Mouse (Mus musculus) forebrain, embryonic 16.5 days (tissue): ENCODE measurements around the gene Arl1. TPM values are rescaled to one million over a fixed set of nuclear protein-coding genes. Genes with fewer than 3 reads are reported as not detected.
"Not testable (repeated sequence)": the region's sequence is repeated elsewhere in the genome, so short reads cannot be mapped to it uniquely, and the experiment has no call there.

Experiments
- ATAC-seq: fragments of 200-750 bp; cut with Nextera tagmentation; 2 replicates; pipeline ENCODE4 v1.8.0; 2017; ENCODE audit warnings: mild to moderate bottlenecking, moderate library complexity
- H3K27ac ChIP-seq: fragments of 300-500 bp; sonication (generic); 2 replicates; pipeline ENCODE4 v1.5.1; 2014; ENCODE audit warnings: low read length, control low read depth
- H3K27me3 ChIP-seq: fragments of 300-500 bp; sonication (generic); replicated peaks from 2 replicates; pipeline ENCODE4 v1.6.1; 2014; ENCODE audit warnings: low read length; ENCODE audit not compliant: control insufficient read depth, insufficient read depth
- H3K36me3 ChIP-seq: fragments of 300-500 bp; sonication (generic); 2 replicates; pipeline ENCODE4 v1.6.1; 2014; ENCODE audit not compliant: control insufficient read depth, insufficient read depth
- H3K4me1 ChIP-seq: fragments of 300-500 bp; sonication (generic); replicated peaks from 2 replicates; pipeline ENCODE4 v1.6.1; 2014; ENCODE audit warnings: low read length; ENCODE audit not compliant: control insufficient read depth, insufficient read depth
- H3K4me2 ChIP-seq: fragments of 300-500 bp; sonication (generic); 2 replicates; pipeline ENCODE4 v1.6.1; 2014; ENCODE audit warnings: mild to moderate bottlenecking, low read length, control low read depth
- H3K4me3 ChIP-seq: fragments of 300-500 bp; sonication (generic); replicated peaks from 2 replicates; pipeline ENCODE4 v1.5.1; 2014; ENCODE audit warnings: mild to moderate bottlenecking, low read length, control low read depth
- H3K9ac ChIP-seq: fragments of 300-500 bp; sonication (generic); replicated peaks from 2 replicates; pipeline ENCODE4 v1.6.1; 2014; ENCODE audit warnings: low read depth, low read length, control low read depth
- H3K9me3 ChIP-seq: fragments of 300-500 bp; sonication (generic); 2 replicates; pipeline ENCODE4 v1.6.1; 2016; ENCODE audit warnings: low read length; ENCODE audit not compliant: control insufficient read depth
- WGBS: fragments of 180-500 bp; shearing (Covaris S2); extraction: QIAGEN DNeasy Blood & Tissue Kit; methylation state at CpG from one replicate; pipeline ENCODE4 v1.1.7; 2014; 5-methylcytosine and 5-hydroxymethylcytosine counted together
- polyA plus RNA-seq: library from polyadenylated mRNA; unstranded; fragments of >200 nt; fragmentation: Nextera tagmentation; extraction: Ambion mirVana; gene quantifications from 2 replicates; pipeline ENCODE4 v1.2.1, GENCODE M21; 2015

Arl1 gene
- polyA plus RNA-seq, 1 experiment from 2014 or later: 157 TPM

- Histone ChIP-seq H3K27ac (no peak overlapping the region), H3K4me1 (no peaks in the 10 kb centered on the region), H3K9ac (no peak overlapping the region), H3K27me3 (no peaks in the 10 kb centered on the region), H3K36me3 (peaks cover 23% of the 10 kb centered on the region), H3K4me3 (no peak overlapping the region), H3K9me3 (no peaks in the 10 kb centered on the region), H3K4me2 (no peak overlapping the region)
- WGBS: 95% methylated on average over 1 of the region's 1 CpGs
- ATAC-seq: no peak
These were observed 9.2 kb downstream of the Arl1 start for GRCm38 (mm10) chr10:88739818-88740217.

DNA sequence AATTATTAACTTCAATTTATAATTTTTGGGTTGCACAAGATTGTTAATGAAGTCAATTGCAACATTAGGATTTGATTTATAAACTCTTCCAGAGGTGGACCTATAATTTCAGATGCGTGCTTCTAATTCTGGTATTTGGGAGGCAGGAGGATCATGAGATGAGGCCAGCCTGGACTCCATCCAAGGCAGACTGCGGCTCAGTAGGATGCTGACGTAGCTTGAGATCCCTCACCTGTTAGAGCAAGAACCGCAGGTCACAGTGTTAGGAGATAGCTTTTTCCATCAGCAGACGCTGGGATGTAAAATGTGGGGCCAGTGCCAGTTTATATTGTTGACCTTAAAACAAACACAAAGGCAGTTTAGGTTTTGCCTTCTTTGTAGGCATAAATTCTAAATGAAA is 10.1 kb downstream of the Arl1 start:
- 87% methylated on average over 5 of the region's 5 CpGs for WGBS
- no peaks in the 10 kb centered on the region for H3K4me1 ChIP-seq
- H3K9me3 ChIP-seq: no peaks in the 10 kb centered on the region
- no peak overlapping the region for H3K4me2 ChIP-seq
- no peak for ATAC-seq
- no peak overlapping the region for H3K4me3 ChIP-seq
- no peak overlapping the region for H3K27ac ChIP-seq
- peaks cover 24% of the 10 kb centered on the region for H3K36me3 ChIP-seq
- H3K9ac ChIP-seq: no peak overlapping the region
- no peaks in the 10 kb centered on the region for H3K27me3 ChIP-seq

DNA sequence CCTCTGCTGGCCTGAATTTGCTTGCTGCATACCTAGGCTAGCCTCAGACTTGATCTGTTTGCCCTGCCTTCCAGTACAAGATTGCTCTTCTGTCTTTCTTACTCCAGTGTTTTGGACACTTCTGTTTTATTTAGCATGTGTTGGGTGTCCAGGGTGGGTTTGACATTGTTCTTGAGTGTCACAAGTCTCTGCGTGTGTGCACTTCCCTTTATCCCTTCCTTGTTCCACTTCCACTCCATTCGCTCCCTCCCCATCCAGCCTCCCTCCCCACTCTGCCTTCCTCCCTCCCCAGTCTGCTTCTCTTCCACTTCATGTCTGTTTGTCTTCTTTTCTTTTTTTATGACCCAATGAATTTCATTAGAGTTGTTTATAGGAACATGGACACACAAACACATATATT is 10.8 kb downstream of the Arl1 start:
- H3K36me3 ChIP-seq: peaks cover 24% of the 10 kb centered on the region
- no peak for ATAC-seq
- WGBS: 87% methylated on average over 2 of the region's 2 CpGs
- no peaks in the 10 kb centered on the region for H3K4me1 ChIP-seq
- H3K9me3 ChIP-seq: no peaks in the 10 kb centered on the region
- H3K4me2 ChIP-seq: no peak overlapping the region
- no peak overlapping the region for H3K4me3 ChIP-seq
- H3K27me3 ChIP-seq: no peaks in the 10 kb centered on the region
- no peak overlapping the region for H3K27ac ChIP-seq
- no peak overlapping the region for H3K9ac ChIP-seq

- Histone ChIP-seq H3K36me3 (peaks cover 25% of the 10 kb centered on the region), H3K9me3 (no peaks in the 10 kb centered on the region), H3K4me2 (no peak overlapping the region), H3K27ac (no peak overlapping the region), H3K4me1 (no peaks in the 10 kb centered on the region), H3K27me3 (no peaks in the 10 kb centered on the region), H3K4me3 (no peak overlapping the region), H3K9ac (no peak overlapping the region)
- WGBS: 90% methylated on average over 13 of the region's 13 CpGs
- no peak for ATAC-seq
These were observed 31.0 kb downstream of the Arl1 start for GRCm38 (mm10) chr10:88761524-88762212.

DNA sequence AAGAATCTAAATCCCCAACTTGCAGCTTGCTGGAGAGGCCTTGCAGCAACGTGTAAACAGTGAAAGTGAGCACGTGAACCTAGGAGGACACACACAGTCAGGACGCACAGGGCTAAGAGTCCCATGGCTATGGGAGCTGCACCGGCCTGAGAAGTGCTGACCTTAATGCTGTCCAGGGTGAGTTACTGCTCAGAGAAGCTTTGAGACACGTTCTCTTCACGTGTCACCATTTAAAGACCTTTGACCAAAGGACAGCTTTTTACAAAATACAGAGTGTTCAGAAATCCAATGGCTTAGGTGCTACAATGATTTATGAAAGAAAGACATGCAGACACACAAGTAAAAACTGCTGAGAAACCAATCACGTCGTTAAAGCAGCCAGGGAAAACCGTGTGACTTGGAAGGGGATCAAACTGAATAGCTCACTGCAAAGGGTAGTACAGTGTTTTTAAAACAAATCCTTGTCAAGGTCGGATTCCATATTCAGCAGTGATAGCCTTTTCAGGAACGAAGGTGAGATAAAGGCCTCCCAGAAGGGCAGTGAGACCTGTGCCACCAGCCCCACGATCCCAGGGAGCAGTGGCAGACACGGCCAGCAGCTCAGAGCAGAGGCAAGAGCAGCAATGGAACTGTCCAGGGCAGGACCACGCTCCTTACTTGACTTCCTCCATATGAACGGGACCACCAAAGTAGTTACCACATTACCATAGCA is 34.9 kb downstream of the Arl1 start:
- WGBS: 91% methylated on average over 15 of the region's 15 CpGs
- no peak overlapping the region for H3K9ac ChIP-seq
- H3K4me1 ChIP-seq: no peaks in the 10 kb centered on the region
- no peak for ATAC-seq
- no peak overlapping the region for H3K27ac ChIP-seq
- no peak overlapping the region for H3K4me3 ChIP-seq
- H3K4me2 ChIP-seq: no peak overlapping the region
- H3K36me3 ChIP-seq: peaks cover 24% of the 10 kb centered on the region
- H3K9me3 ChIP-seq: no peaks in the 10 kb centered on the region
- H3K27me3 ChIP-seq: no peaks in the 10 kb centered on the region

DNA sequence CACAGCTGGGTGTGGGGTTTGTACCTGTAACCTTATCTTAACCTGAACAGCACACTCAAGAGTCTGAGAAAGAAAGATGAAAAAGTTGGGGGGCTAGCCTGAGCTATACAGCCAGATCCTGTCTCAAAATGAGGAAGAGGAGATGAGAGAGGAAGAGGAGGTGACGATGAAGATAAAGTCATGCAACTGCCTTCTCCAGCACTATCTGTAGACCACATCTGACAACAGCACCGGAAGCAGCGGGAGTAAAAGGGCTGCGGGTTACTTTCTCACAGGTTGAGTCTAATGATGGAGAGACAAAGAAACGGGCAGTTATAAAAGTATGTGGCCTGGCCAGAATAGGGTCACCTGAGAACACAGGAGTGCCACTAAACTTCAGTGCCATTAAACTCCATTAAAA is 38.3 kb downstream of the Arl1 start:
- Histone ChIP-seq H3K4me1 (no peaks in the 10 kb centered on the region), H3K4me2 (no peak overlapping the region), H3K36me3 (peaks cover 23% of the 10 kb centered on the region), H3K9ac (no peak overlapping the region), H3K27me3 (no peaks in the 10 kb centered on the region), H3K27ac (no peak overlapping the region), H3K4me3 (no peak overlapping the region), H3K9me3 (no peaks in the 10 kb centered on the region)
- 96% methylated on average over 5 of the region's 5 CpGs for WGBS
- no peak for ATAC-seq

DNA sequence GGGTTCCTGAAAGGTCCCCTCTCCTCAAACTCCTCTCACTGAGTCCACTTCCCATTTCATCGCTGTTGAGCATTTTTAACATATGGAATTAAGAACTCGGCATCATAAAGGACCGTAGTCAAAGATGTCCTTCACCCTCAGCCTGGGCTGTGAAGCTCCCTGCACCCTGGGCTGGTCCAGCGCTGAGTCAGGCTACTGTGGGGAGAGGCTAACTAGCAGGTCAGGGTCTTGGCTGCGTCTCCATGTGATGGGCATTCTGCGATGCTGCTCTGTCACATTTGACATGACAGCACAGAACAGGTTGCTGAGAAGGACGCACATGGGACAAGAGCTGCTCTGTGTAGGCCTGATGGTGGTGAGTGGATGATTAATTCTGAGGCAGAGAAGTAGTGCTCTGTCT is 39.0 kb downstream of the Arl1 start:
- H3K27ac ChIP-seq: no peak overlapping the region
- 97% methylated on average over 7 of the region's 7 CpGs for WGBS
- H3K4me3 ChIP-seq: no peak overlapping the region
- H3K36me3 ChIP-seq: peaks cover 22% of the 10 kb centered on the region
- H3K4me2 ChIP-seq: no peak overlapping the region
- H3K9me3 ChIP-seq: no peaks in the 10 kb centered on the region
- no peak for ATAC-seq
- H3K9ac ChIP-seq: no peak overlapping the region
- H3K4me1 ChIP-seq: no peaks in the 10 kb centered on the region
- no peaks in the 10 kb centered on the region for H3K27me3 ChIP-seq

DNA sequence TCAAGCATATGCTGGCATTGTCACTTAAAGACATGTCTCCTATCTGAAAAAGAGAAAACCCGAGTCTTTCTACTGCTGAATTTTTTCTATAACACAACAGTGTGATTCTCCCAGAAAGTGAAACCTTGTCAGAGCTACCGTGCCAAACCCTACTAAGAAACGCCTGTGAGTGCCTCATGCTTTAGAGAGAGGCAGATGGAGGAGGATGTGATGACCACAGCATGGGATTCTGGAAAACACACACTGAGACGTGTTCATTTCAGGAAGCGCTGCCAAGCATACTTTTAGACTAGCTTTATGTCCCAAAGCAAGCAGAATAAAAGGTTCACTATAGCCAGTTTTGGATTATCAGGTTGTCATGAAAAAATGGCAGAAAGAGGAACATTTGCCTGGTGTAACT is 42.3 kb downstream of the Arl1 start:
- 78% methylated on average over 5 of the region's 5 CpGs for WGBS
- not testable (repeated sequence) for H3K27ac ChIP-seq, ATAC-seq, H3K4me2 ChIP-seq, H3K4me1 ChIP-seq, H3K4me3 ChIP-seq, H3K27me3 ChIP-seq, H3K9me3 ChIP-seq, H3K9ac ChIP-seq
- peaks cover 13% of the 10 kb centered on the region for H3K36me3 ChIP-seq

DNA sequence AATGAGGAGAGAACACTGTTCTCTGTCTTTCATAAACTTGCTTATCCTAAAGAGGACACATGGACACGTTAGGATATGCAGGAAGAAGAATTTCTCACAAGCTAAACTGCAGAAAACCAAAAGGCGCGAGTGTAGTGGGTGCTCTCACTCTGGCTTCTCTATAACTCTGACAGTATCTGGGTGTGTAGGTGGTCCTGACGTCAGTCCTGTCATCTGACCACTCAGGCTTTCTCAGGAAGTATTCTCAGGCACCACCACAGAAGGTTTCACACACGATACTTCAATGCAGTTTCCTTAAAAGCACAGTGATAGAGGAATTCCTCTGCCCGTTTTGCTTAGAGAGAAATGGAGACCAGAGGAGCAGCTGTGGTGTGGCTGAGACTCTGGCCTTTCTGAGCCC is 45.5 kb downstream of the Arl1 start:
- no peaks in the 10 kb centered on the region for H3K4me1 ChIP-seq
- no peak for ATAC-seq
- H3K4me3 ChIP-seq: no peak overlapping the region
- WGBS: 92% methylated on average over 6 of the region's 6 CpGs
- no peaks in the 10 kb centered on the region for H3K27me3 ChIP-seq
- no peaks in the 10 kb centered on the region for H3K9me3 ChIP-seq
- no peak overlapping the region for H3K9ac ChIP-seq
- no peak overlapping the region for H3K4me2 ChIP-seq
- H3K27ac ChIP-seq: no peak overlapping the region
- H3K36me3 ChIP-seq: peaks cover 4% of the 10 kb centered on the region; the same call in 1 of the 2 replicates
